Mouse (Mus musculus) monocyte, adult 2 months (primary cell): ENCODE data around the gene Dppa5a.
"Not testable (repeated sequence)": the region's sequence is repeated elsewhere in the genome, so short reads cannot be mapped to it uniquely, and the experiment has no call there.

Source experiments
- DNase-seq, 2 experiments: peaks; one replicate each; pipeline ENCODE4 v3.0.0; 2022; ENCODE audit warnings: low spot score in 2 of 2, low read depth in 1 of 2

Gene Dppa5a

GRCm38 (mm10) chr9:78367959-78368358, at the start of gene Dppa5a:
Gene Dppa5a (minus strand): TSS chr9:78368177.
- DNase-seq: not testable (repeated sequence)

GRCm38 (mm10) chr9:78401596-78401995, 33.6 kb upstream of the Dppa5a start:
- DNase-seq: no peak

- no peak for DNase-seq
Observed at GRCm38 (mm10) chr9:78400570-78400969, 32.6 kb upstream of the Dppa5a start.

- DNase-seq: no peak
Observed at GRCm38 (mm10) chr9:78396517-78396916, 28.5 kb upstream of the Dppa5a start.

- no peak for DNase-seq
Observed at GRCm38 (mm10) chr9:78395630-78396351, 27.8 kb upstream of the Dppa5a start, which contains the start of gene Ddx43. Gene Ddx43 (plus strand): TSS chr9:78395777.

GRCm38 (mm10) chr9:78395244-78395629, 27.3 kb upstream of the Dppa5a start:
- DNase-seq: no peak

GRCm38 (mm10) chr9:78394602-78395001, 26.6 kb upstream of the Dppa5a start:
- DNase-seq: no peak

GRCm38 (mm10) chr9:78393741-78394140, 25.8 kb upstream of the Dppa5a start:
- no peak for DNase-seq

GRCm38 (mm10) chr9:78389981-78390380, 22.0 kb upstream of the Dppa5a start:
- DNase-seq: no peak

- no peak for DNase-seq
Observed at GRCm38 (mm10) chr9:78386947-78387346, 19.0 kb upstream of the Dppa5a start.

GRCm38 (mm10) chr9:78385893-78386292, 17.9 kb upstream of the Dppa5a start:
- no peak for DNase-seq

GRCm38 (mm10) chr9:78378113-78378785, 10.3 kb upstream of the Dppa5a start, which contains the start of gene Ooep:
Gene Ooep (minus strand): TSS chr9:78378725.
- no peak for DNase-seq

- DNase-seq: no peak
Observed at GRCm38 (mm10) chr9:78377546-78377945, 9.6 kb upstream of the Dppa5a start.

- no peak for DNase-seq
Observed at GRCm38 (mm10) chr9:78375486-78375885, 7.5 kb upstream of the Dppa5a start.

- no peak for DNase-seq
Observed at GRCm38 (mm10) chr9:78374885-78375389, 7.0 kb upstream of the Dppa5a start.

GRCm38 (mm10) chr9:78374397-78374796, 6.4 kb upstream of the Dppa5a start:
- no peak for DNase-seq

GRCm38 (mm10) chr9:78372827-78373504, 5.0 kb upstream of the Dppa5a start:
- no peak for DNase-seq

- DNase-seq: no peak
Observed at GRCm38 (mm10) chr9:78371441-78371840, 3.5 kb upstream of the Dppa5a start.

GRCm38 (mm10) chr9:78369786-78370185, 1.8 kb upstream of the Dppa5a start:
- no peak for DNase-seq

GRCm38 (mm10) chr9:78369349-78369748, 1.4 kb upstream of the Dppa5a start:
- no peak for DNase-seq

GRCm38 (mm10) chr9:78368671-78369293, 805 bp upstream of the Dppa5a start:
- DNase-seq: no peak
